Mouse (Mus musculus): Measurements from ENCODE around the gene Col28a1.
A peak's percentile ranks its signal among the peaks of the same experiment; 100 is the strongest.

The Col28a1 gene

GRCm38 (mm10) chr6:8192517-8192916, at the start of gene Col28a1:
Gene Col28a1, minus strand, starts transcription at chr6:8192617.
- DNase-seq (ENCODE audit: low read depth, low spot score): no peak

GRCm38 (mm10) chr6:8228596-8228995, 36.2 kb upstream of the Col28a1 start:
- no peak for DNase-seq (ENCODE audit: low read depth, low spot score)

- no peak for DNase-seq (ENCODE audit: low read depth, low spot score)
Measured at GRCm38 (mm10) chr6:8227035-8227434, 34.6 kb upstream of the Col28a1 start.

GRCm38 (mm10) chr6:8210661-8211060, 18.2 kb upstream of the Col28a1 start:
- DNase-seq (ENCODE audit: low read depth, low spot score): no peak

- no peak for DNase-seq (ENCODE audit: low read depth, low spot score)
Measured at GRCm38 (mm10) chr6:8209866-8210186, 17.4 kb upstream of the Col28a1 start.

GRCm38 (mm10) chr6:8209047-8209865, 16.8 kb upstream of the Col28a1 start, which contains the start of gene Mios:
Gene Mios, plus strand, starts transcription at chr6:8209222.
- peak; percentile 86 for DNase-seq (ENCODE audit: low read depth, low spot score)

GRCm38 (mm10) chr6:8189917-8190316, 2.5 kb downstream of the Col28a1 start:
- DNase-seq (ENCODE audit: low read depth, low spot score): no peak

- no peak for DNase-seq (ENCODE audit: low read depth, low spot score)
Measured at GRCm38 (mm10) chr6:8188599-8189233, 3.7 kb downstream of the Col28a1 start.

- no peak for DNase-seq (ENCODE audit: low read depth, low spot score)
Measured at GRCm38 (mm10) chr6:8178397-8178941, 13.9 kb downstream of the Col28a1 start.

GRCm38 (mm10) chr6:8176116-8176515, 16.3 kb downstream of the Col28a1 start:
- no peak for DNase-seq (ENCODE audit: low read depth, low spot score)

- no peak for DNase-seq (ENCODE audit: low read depth, low spot score)
Measured at GRCm38 (mm10) chr6:8175346-8175745, 17.1 kb downstream of the Col28a1 start.

- DNase-seq (ENCODE audit: low read depth, low spot score): no peak
Measured at GRCm38 (mm10) chr6:8174062-8174461, 18.4 kb downstream of the Col28a1 start.

- DNase-seq (ENCODE audit: low read depth, low spot score): no peak
Measured at GRCm38 (mm10) chr6:8172101-8172500, 20.3 kb downstream of the Col28a1 start.

- no peak for DNase-seq (ENCODE audit: low read depth, low spot score)
Measured at GRCm38 (mm10) chr6:8164741-8165140, 27.7 kb downstream of the Col28a1 start.

- DNase-seq (ENCODE audit: low read depth, low spot score): no peak
Measured at GRCm38 (mm10) chr6:8160001-8160400, 32.4 kb downstream of the Col28a1 start.

GRCm38 (mm10) chr6:8157121-8157520, 35.3 kb downstream of the Col28a1 start:
- no peak for DNase-seq (ENCODE audit: low read depth, low spot score)

- DNase-seq (ENCODE audit: low read depth, low spot score): no peak
Measured at GRCm38 (mm10) chr6:8152551-8153361, 39.7 kb downstream of the Col28a1 start.

GRCm38 (mm10) chr6:8148916-8149315, 43.5 kb downstream of the Col28a1 start:
- no peak for DNase-seq (ENCODE audit: low read depth, low spot score)

GRCm38 (mm10) chr6:8141881-8142280, 50.5 kb downstream of the Col28a1 start:
- no peak for DNase-seq (ENCODE audit: low read depth, low spot score)

- no peak for DNase-seq (ENCODE audit: low read depth, low spot score)
Measured at GRCm38 (mm10) chr6:8130149-8130548, 62.3 kb downstream of the Col28a1 start.

- no peak for DNase-seq (ENCODE audit: low read depth, low spot score)
Measured at GRCm38 (mm10) chr6:8128164-8128563, 64.3 kb downstream of the Col28a1 start.

GRCm38 (mm10) chr6:8126545-8126944, 65.9 kb downstream of the Col28a1 start:
- DNase-seq (ENCODE audit: low read depth, low spot score): no peak

Measured in retina, postnatal 7 days (tissue).